Mouse (Mus musculus): Measurements from ENCODE around the gene Foxa3.
A peak's percentile ranks its signal among the peaks of the same experiment; 100 is the strongest.

Foxa3 gene

GRCm38 (mm10) chr7:18998835-18999234, 24.5 kb downstream of the Foxa3 start:
- DNase-seq = no peak

DNA sequence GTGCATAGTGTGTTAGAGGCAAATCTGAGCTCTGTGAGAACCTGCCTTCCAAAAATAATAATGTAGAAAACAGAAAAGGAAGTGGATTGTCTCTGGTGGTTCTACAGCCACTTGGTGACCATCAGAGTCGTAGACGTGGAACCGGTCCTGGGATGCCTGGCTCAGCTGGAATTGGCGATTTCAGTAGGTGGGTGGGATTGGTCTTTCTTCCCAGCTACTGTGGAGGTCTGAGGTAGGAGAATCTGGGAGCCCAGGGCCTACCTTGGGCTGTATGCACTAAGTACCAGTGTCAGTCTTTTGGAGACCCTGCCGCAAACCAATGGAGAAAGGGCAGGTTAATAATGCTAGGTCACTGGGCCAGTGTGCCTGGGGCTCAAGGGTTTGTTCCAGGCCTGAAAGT, 30.3 kb downstream of the Foxa3 start:
- no peak for DNase-seq

GRCm38 (mm10) chr7:18992294-18992675, 31.1 kb downstream of the Foxa3 start:
- DNase-seq = peak; percentile 14 to 16

- peak; percentile 32 to 37 for DNase-seq
These were observed 31.6 kb downstream of the Foxa3 start for GRCm38 (mm10) chr7:18991660-18992293.

DNA sequence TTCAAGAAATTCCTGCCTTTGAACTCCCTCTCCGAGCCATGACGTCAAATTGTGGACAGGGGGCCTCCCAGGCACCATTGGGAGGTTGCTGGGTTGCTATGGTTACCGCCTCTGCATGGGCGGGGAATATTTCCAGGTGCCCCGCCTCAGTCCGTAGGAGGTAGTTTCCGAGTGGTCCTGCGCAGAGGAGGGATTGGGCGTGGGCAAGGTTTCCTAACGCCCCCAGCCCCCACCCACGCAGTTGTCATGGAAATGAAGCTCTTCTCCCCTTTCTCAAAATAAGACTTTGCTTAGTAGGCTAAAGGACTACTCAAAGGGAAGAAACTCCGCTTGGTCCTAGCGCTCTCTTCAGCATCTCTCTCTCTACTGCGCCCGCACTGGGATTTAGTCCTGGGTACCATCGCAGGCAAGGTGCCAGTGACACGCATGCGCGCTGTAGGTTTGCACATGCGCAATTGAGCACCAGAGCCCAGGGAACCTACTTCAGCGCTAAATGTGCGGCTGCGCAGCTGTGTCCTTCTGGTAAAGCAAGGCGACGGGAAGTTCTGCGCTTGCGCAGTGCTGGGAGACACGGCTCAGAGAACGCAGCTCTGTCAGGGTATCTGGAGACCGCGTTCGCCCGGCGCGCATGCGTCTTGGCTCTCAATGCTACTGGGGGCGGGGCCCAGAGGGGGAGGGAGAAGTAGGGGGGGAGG, 32.6 kb downstream of the Foxa3 start, which contains the start of gene Mypop:
Mypop (plus strand) TSS at position 645 of the 695 bp plus-strand sequence.
- peak; percentile 96 to 97 for DNase-seq

DNA sequence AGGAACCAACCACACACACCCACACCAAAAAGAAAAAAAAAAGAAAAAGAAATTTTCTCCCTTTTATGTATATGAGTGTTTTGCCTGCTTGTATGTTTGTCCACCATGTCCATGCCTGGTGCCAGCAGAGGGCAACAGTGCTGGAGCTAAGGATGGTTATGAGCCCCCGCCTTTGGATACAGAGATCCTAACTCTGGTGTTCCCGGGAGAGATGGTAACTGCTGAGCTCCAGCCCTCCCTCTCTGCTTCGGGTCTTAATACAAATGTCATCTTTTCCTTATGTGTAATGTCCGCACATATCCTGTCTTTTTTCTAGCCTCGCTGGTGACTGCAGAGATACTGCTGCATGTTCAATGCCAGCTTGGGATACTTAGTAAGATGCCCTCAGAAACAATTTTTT, 33.3 kb downstream of the Foxa3 start:
- no peak for DNase-seq

DNA sequence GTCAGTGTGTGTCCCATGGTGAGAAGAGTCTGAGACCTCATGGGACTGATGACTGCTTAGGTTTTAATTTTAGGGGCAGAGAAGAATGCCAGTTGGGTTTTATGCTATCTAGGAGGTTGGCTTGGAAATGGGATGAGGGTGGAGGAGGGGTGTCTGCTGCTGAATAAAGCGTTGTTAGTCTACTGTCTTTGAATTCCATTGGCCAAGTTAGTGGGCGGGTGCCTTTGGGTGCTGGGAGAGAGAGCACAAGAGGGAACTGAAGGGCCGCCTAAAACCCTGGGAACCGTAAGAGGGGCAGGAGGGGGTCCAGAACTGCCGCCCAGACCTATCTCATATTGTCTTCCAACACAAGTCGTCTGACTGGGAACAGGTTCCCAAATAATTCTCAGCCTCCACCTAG, 34.6 kb downstream of the Foxa3 start:
- no peak for DNase-seq

DNA sequence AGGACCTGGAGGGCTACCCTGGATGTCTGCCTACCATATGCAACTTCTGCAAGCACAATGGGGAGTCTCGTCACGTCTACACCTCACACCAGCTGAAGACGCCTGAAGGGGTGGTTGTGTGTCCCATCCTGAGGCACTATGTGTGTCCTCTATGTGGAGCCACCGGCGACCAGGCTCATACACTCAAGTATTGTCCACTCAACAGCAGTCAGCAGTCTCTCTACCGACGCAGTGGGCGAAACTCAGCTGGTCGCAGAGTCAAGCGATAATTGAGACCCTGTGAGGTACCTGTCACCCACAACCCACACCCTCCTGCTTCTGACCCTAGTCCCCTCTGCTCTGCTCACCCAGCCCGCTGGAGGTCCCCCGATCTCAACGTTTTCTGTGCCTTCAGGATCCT, 35.6 kb downstream of the Foxa3 start:
- no peak for DNase-seq

GRCm38 (mm10) chr7:18987100-18987499, 36.2 kb downstream of the Foxa3 start, which contains the start of gene Nanos2:
TSS of gene Nanos2 (plus strand) at chr7:18987400.
- no peak for DNase-seq

DNA sequence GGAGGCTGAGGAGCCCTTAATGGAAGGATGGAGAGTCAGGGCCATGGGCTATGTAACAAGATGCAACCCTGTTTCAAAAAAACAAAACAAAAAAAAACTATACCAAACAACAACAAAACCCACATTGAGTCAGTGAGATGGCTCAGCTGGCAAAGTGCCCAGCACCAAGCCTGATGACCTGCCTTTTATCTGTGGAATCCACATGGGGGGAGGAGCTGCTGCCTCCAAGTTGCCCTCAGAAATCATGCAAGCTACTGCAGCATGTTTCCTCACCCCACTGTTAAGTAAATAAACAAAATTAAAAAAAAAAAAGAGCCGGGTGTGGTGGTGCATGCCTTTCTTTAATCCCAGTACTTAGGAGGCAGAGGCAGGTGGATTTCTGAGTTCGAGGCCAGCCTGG, 36.8 kb downstream of the Foxa3 start:
- DNase-seq = no peak

GRCm38 (mm10) chr7:18978381-18978780, 45.0 kb downstream of the Foxa3 start:
- no peak for DNase-seq

DNA sequence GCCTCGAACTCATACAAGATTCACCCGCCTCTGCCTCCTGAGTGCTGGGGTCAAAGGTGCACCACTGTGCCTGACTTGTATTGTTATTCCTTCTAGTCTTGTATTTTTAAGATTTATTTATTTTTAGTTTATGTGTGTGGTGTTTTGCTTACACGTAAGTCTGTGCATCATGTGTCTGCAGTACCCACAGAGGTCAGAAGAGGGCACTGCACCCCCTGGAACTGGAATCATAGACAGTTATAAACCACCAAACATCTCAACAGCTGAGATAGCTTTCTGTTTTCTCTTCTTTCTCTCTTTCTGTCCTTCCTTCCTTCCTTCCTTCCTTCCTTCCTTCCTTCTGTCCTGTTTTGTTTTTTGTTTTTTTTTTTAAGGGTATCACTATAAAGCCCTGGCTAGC, 52.4 kb downstream of the Foxa3 start:
- peak in 1 of 2 experiments; percentile 28 for DNase-seq

- DNase-seq = no peak
These were observed 55.7 kb downstream of the Foxa3 start for GRCm38 (mm10) chr7:18967603-18968002.

DNA sequence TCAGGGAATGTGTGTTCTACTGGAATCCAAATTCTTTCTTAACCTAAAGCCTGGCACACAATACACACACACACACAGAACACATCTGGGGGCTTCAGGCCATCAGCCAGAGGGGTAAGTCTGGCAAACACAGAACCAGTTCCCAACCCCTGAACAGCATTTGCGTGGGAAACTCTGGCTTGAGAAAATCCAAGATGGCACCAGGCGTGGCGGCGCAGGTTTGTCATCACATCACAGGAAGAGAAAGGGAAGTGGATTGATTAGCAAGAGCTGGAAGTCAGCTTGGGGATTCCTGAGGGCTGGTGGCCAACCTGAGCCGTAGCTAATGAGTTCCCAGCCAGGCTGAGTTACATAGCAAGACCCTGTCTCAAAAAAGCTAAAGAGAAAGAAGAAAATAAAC, 58.0 kb downstream of the Foxa3 start:
- no peak for DNase-seq

DNA sequence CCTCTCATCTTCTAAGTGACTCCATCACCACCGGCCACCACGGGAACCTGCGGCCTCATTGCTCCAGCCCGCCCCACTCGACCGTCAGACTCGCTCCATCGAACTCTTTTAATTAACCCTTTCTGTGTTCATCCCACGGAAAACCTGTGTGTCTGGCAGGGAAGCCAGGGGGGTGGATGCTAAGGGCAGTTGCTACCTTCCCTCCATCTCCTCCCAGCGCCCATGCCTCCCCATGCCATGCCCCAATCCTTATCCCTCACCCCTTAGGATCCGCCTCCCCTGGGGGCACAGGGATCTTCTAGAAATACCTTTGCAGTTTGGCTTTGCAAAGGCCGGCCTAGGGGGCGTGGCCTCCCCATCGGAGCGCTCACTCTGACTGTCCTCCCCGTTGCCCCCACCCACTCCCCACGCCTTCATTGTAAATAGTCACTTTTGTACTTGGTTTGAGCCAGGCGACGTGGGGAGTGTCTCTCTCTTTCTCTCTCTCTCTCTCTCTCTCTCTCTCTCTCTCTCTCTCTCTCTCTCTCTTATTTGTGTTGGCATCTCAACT, 60.0 kb downstream of the Foxa3 start:
- no peak for DNase-seq

Data from B cell, adult 2 months (primary cell).